Mouse (Mus musculus) MEL (cell line): Measurements from ENCODE around the gene Gm11213. TPM values are rescaled to one million over a fixed set of nuclear protein-coding genes. Genes with fewer than 3 reads are reported as not detected.

ENCODE experiments used
- DNase-seq: peaks from one replicate; pipeline ENCODE4 v3.0.0; 2011; ENCODE audit warnings: low read depth, low spot score
- H3K27ac ChIP-seq: 2 replicates; pipeline ENCODE4 v1.5.1; 2012; ENCODE audit warnings: low read depth, mild to moderate bottlenecking, control low read depth, low read length, moderate library complexity; ENCODE audit not compliant: control insufficient read depth
- H3K27me3 ChIP-seq, 2 experiments: fragments of 150-350 bp in 1 of 2; sonication (generic) in 1 of 2; 2 replicates each; pipeline ENCODE4 v1.6.1; 2012; ENCODE audit warnings: low read length in 2 of 2, mild to moderate bottlenecking in 2 of 2, improper control_type of control experiment in 1 of 2, moderate library complexity in 1 of 2; ENCODE audit not compliant: insufficient read depth in 2 of 2, control insufficient read depth in 1 of 2
- H3K36me3 ChIP-seq, 2 experiments: 2 replicates each; pipeline ENCODE4 v1.6.1; 2012 to 2014; ENCODE audit warnings: low read length in 2 of 2, improper control_type of control experiment in 1 of 2, inconsistent platforms in 1 of 2, mild to moderate bottlenecking in 1 of 2; ENCODE audit not compliant: insufficient read depth in 2 of 2, control insufficient read depth in 1 of 2
- H3K4me1 ChIP-seq, 2 experiments: fragments of 150-350 bp in 1 of 2; sonication (generic) in 1 of 2; 2 replicates each; pipeline ENCODE4 v1.6.1; 2012; ENCODE audit warnings: low read length in 2 of 2, improper control_type of control experiment in 1 of 2, mild to moderate bottlenecking in 1 of 2; ENCODE audit not compliant: insufficient read depth in 2 of 2, control insufficient read depth in 1 of 2
- H3K4me3 ChIP-seq, 2 experiments: fragments of 150-350 bp in 1 of 2; sonication (generic) in 1 of 2; 2 replicates each; pipeline ENCODE4 v1.5.1; 2012; ENCODE audit warnings: low read depth in 2 of 2, low read length in 2 of 2, mild to moderate bottlenecking in 2 of 2, moderate library complexity in 2 of 2, control low read depth in 1 of 2, improper control_type of control experiment in 1 of 2; ENCODE audit not compliant: control insufficient read depth in 1 of 2, insufficient read depth in 1 of 2
- H3K79me2 ChIP-seq: 2 replicates; pipeline ENCODE4 v1.6.1; 2012; ENCODE audit warnings: mild to moderate bottlenecking, low read length, moderate library complexity; ENCODE audit not compliant: control insufficient read depth, poor library complexity, insufficient read depth
- H3K9ac ChIP-seq: 2 replicates; pipeline ENCODE4 v1.6.1; 2012; ENCODE audit warnings: low read depth, mild to moderate bottlenecking, control low read depth, low read length, moderate library complexity; ENCODE audit not compliant: control insufficient read depth, poor library complexity, severe bottlenecking
- H3K9me3 ChIP-seq: fragments of 150-350 bp; sonication (generic); replicated peaks from 2 replicates; pipeline ENCODE4 v1.6.1; 2012; ENCODE audit warnings: mild to moderate bottlenecking, low read length, improper control_type of control experiment, moderate library complexity; ENCODE audit not compliant: insufficient read depth
- CHD1 ChIP-seq: IDR thresholded peaks from 2 replicates; pipeline ENCODE4 v1.6.1; 2012; ENCODE audit warnings: low read depth, mild to moderate bottlenecking, inconsistent platforms, low read length, improper control_type of control experiment
- CTCF ChIP-seq, 3 experiments: IDR thresholded peaks in 2 of 3; conservative IDR thresholded peaks in 1 of 3; 2 replicates each; pipeline ENCODE4 v1.5.1; 2011 to 2012; ENCODE audit warnings: low read length in 3 of 3, low read depth in 2 of 3, mild to moderate bottlenecking in 2 of 3, improper control_type of control experiment in 1 of 3, inconsistent platforms in 1 of 3, mixed read lengths in 1 of 3, moderate library complexity in 1 of 3; ENCODE audit not compliant: control insufficient read depth in 1 of 3, insufficient read depth in 1 of 3, poor library complexity in 1 of 3, severe bottlenecking in 1 of 3
- E2F4 ChIP-seq: IDR thresholded peaks from 2 replicates; pipeline ENCODE4 v1.6.1; 2011; ENCODE audit warnings: low read depth, low read length, improper control_type of control experiment, borderline replicate concordance
- ELF1 ChIP-seq: IDR thresholded peaks from 2 replicates; pipeline ENCODE4 v1.6.1; 2014; ENCODE audit warnings: low read depth, mild to moderate bottlenecking, inconsistent platforms, low read length, improper control_type of control experiment, moderate library complexity
- ETS1 ChIP-seq: IDR thresholded peaks from 2 replicates; pipeline ENCODE4 v1.6.1; 2012; ENCODE audit warnings: low read depth, mild to moderate bottlenecking, inconsistent platforms, low read length, improper control_type of control experiment, moderate library complexity
- GABPA ChIP-seq: IDR thresholded peaks from 2 replicates; pipeline ENCODE4 v1.6.1; 2012; ENCODE audit warnings: low read depth, mild to moderate bottlenecking, inconsistent platforms, low read length, improper control_type of control experiment, moderate library complexity
- MEF2A ChIP-seq: IDR thresholded peaks from 2 replicates; pipeline ENCODE4 v1.6.1; 2014; ENCODE audit warnings: low read depth, mild to moderate bottlenecking, inconsistent platforms, low read length, improper control_type of control experiment; ENCODE audit not compliant: poor library complexity, insufficient replicate concordance, severe bottlenecking; ENCODE audit errors: extremely low read depth
- POLR2AphosphoS2 ChIP-seq: IDR thresholded peaks from 2 replicates; pipeline ENCODE4 v1.6.1; 2011; ENCODE audit warnings: low read length, improper control_type of control experiment
- SIN3A ChIP-seq: IDR thresholded peaks from 2 replicates; pipeline ENCODE4 v1.6.1; 2012; ENCODE audit warnings: low read length, improper control_type of control experiment, inconsistent platforms
- TBP ChIP-seq: IDR thresholded peaks from 2 replicates; pipeline ENCODE4 v1.8.0; 2011; ENCODE audit warnings: low read depth, low read length, improper control_type of control experiment
- USF2 ChIP-seq, 2 experiments: IDR thresholded peaks; 2 replicates each; pipeline ENCODE4 v1.6.1; 2011 to 2012; ENCODE audit warnings: improper control_type of control experiment in 2 of 2, low read length in 2 of 2, borderline replicate concordance in 1 of 2, inconsistent platforms in 1 of 2, low read depth in 1 of 2, mild to moderate bottlenecking in 1 of 2; ENCODE audit not compliant: insufficient read depth in 1 of 2
- polyA plus RNA-seq, 2 experiments: library from polyadenylated mRNA; stranded (reverse) in 1 of 2; unstranded in 1 of 2; fragments of >175 nt in 1 of 2; fragments of >200 nt in 1 of 2; gene quantifications; 2 replicates each; pipeline versions ENCODE4 v1.2.1 to v1.2.4; 2012; ENCODE audit warnings: low replicate concordance in 2 of 2, low read depth in 1 of 2; ENCODE audit not compliant: insufficient read length in 2 of 2, insufficient read depth in 1 of 2, missing spikeins in 1 of 2
- total RNA-seq: library from RNA; depleted of rRNA; stranded (reverse); fragments of 300-350 nt; gene quantifications from 2 replicates; pipeline ENCODE4 v1.2.3, GENCODE M21; 2012

Gm11213 gene
- total and polyA plus RNA-seq, 3 experiments = not detected

- DNase-seq = peak; percentile 67
- H3K9me3 ChIP-seq = no peaks in the 10 kb centered on the region
- peak overlapping the region in 1 of 2 experiments; percentile 3; a peak in 1 of 4 replicates for H3K4me3 ChIP-seq
- H3K27me3 ChIP-seq = no peaks in the 10 kb centered on the region
- TF ChIP-seq ELF1 (peak; percentile 41; the same call in 1 of the 2 replicates), SIN3A (no peak), GABPA (no peak), POLR2AphosphoS2 (no peak), CTCF (IDR thresholded peaks at IDR 0.05 in 2 of 3, conservative IDR thresholded peaks at IDR 0.05 in 1 of 3; ENCODE audit: control insufficient read depth in 1 of 3, insufficient read depth in 1 of 3, low read depth in 2 of 3, low read length in 3 of 3, poor library complexity in 1 of 3, severe bottlenecking in 1 of 3) (no peak), ETS1 (no peak), MEF2A (no peak), USF2 (IDR thresholded peaks at IDR 0.05; ENCODE audit: borderline replicate concordance in 1 of 2, insufficient read depth in 1 of 2, low read depth in 1 of 2, low read length in 2 of 2) (no peak)
- H3K9ac ChIP-seq = peak overlapping the region; percentile 61
- peaks cover 9% of the 10 kb centered on the region; the same call in 1 of the 2 replicates for H3K79me2 ChIP-seq
- H3K36me3 ChIP-seq = peaks cover 0 to 15% of the 10 kb centered on the region in 2 experiments; a peak in 2 of 4 replicates
- H3K27ac ChIP-seq = peak overlapping the region; percentile 20; the same call in 1 of the 2 replicates
- H3K4me1 ChIP-seq = peaks cover 0 to 26% of the 10 kb centered on the region in 2 experiments; a peak in 3 of 4 replicates
Observed at GRCm38 (mm10) chr4:63561861-63562675, 43.0 kb downstream of the Gm11213 start.

GRCm38 (mm10) chr4:63560079-63560478 is 45.0 kb downstream of the Gm11213 start:
- Histone ChIP-seq H3K79me2 (peaks cover 9% of the 10 kb centered on the region; the same call in 1 of the 2 replicates), H3K27me3 (no peaks in the 10 kb centered on the region), H3K36me3 (peaks cover 0 to 15% of the 10 kb centered on the region in 2 experiments; a peak in 2 of 4 replicates), H3K4me1 (peaks cover 0 to 26% of the 10 kb centered on the region in 2 experiments; a peak in 3 of 4 replicates), H3K27ac (no peak overlapping the region), H3K9ac (no peak overlapping the region), H3K9me3 (no peaks in the 10 kb centered on the region)
- no peak for DNase-seq
- TF ChIP-seq CHD1 (no peak), E2F4 (no peak), CTCF (IDR thresholded peaks at IDR 0.05 in 2 of 3, conservative IDR thresholded peaks at IDR 0.05 in 1 of 3; ENCODE audit: control insufficient read depth in 1 of 3, insufficient read depth in 1 of 3, low read depth in 2 of 3, low read length in 3 of 3, poor library complexity in 1 of 3, severe bottlenecking in 1 of 3) (0 out of 6 replicates have a peak, but pooled peaks of 1 of the 3 experiments have one; percentile 8), TBP (no peak), GABPA (no peak)
- TF ChIP-seq, all 39 proteins: peak for 1
- H3K4me3 ChIP-seq = no peak overlapping the region
